Mouse (Mus musculus) C2C12 (cell line): ENCODE results near the gene Ism2.

ENCODE experiments used
- CEBPB ChIP-seq: IDR thresholded peaks from one replicate; pipeline ENCODE4 v1.6.1; 2011; ENCODE audit warnings: low read depth, mild to moderate bottlenecking, control low read depth, moderate library complexity
- CTCF ChIP-seq: IDR thresholded peaks from one replicate; pipeline ENCODE4 v1.5.1; 2011; ENCODE audit not compliant: control insufficient read depth, insufficient read depth, insufficient read length
- FOSL1 ChIP-seq: IDR thresholded peaks from one replicate; pipeline ENCODE4 v1.8.0; 2011; ENCODE audit warnings: mild to moderate bottlenecking, low read length; ENCODE audit not compliant: poor library complexity, insufficient read depth, severe bottlenecking
- MAX ChIP-seq: IDR thresholded peaks from one replicate; pipeline ENCODE4 v1.6.1; 2011; ENCODE audit warnings: mild to moderate bottlenecking, control low read depth
- MYOD1 ChIP-seq: IDR thresholded peaks from one replicate; pipeline ENCODE4 v1.6.1; 2011; ENCODE audit warnings: low read depth; ENCODE audit not compliant: control insufficient read depth, insufficient read length
- USF1 ChIP-seq: IDR thresholded peaks from one replicate; pipeline ENCODE4 v1.6.1; 2011; ENCODE audit warnings: low read depth, mild to moderate bottlenecking, control low read depth, moderate library complexity

DNA sequence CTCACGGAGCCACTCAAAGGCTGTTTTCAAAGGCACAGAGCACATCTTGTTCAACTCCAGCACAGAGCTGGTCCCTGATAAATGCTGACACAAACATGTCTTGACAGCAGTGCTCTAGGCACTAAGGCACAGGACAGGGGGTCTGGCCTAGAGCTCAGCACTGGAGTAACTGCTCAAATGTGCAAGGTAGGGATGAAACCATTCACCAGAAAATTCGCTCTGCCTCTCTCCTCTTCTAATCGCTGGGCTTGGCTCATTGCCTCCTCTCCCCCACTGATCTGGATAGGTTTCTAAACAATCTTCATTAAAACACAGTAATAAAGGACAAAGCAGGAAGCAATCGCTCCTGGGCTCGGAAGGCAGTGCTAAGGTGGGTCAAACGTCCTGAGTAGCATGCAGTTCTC lies 31.6 kb upstream of the Ism2 start:
- TF ChIP-seq CTCF (no peak), MYOD1 (no peak), FOSL1 (no peak), USF1 (no peak), MAX (no peak), CEBPB (no peak)
